Mouse (Mus musculus) neural tube, embryonic 14.5 days (tissue): ENCODE results near the gene Mamdc2. TPM values are rescaled to one million over a fixed set of nuclear protein-coding genes. Genes with fewer than 3 reads are reported as not detected.

ENCODE experiments used
- ATAC-seq: fragments of 200-750 bp; cut with Nextera tagmentation; 2 replicates; pipeline ENCODE4 v1.8.0; 2017; ENCODE audit warnings: low read depth, mild to moderate bottlenecking, moderate TSS enrichment, moderate library complexity
- H3K27ac ChIP-seq: fragments of 300-500 bp; sonication (generic); 2 replicates; pipeline ENCODE4 v1.5.1; 2014; ENCODE audit warnings: low read depth, mild to moderate bottlenecking, control low read depth, low read length, moderate library complexity, mixed read lengths
- H3K27me3 ChIP-seq: fragments of 300-500 bp; sonication (generic); 2 replicates; pipeline ENCODE4 v1.6.1; 2014; ENCODE audit warnings: low read length; ENCODE audit not compliant: control insufficient read depth, insufficient read depth
- H3K36me3 ChIP-seq: fragments of 300-500 bp; sonication (generic); 2 replicates; pipeline ENCODE4 v1.6.1; 2014; ENCODE audit warnings: low read length, mixed read lengths; ENCODE audit not compliant: control insufficient read depth, insufficient read depth
- H3K4me1 ChIP-seq: fragments of 300-500 bp; sonication (generic); 2 replicates; pipeline ENCODE4 v1.6.1; 2014; ENCODE audit warnings: low read length; ENCODE audit not compliant: control insufficient read depth, insufficient read depth
- H3K4me2 ChIP-seq: fragments of 300-500 bp; sonication (generic); 2 replicates; pipeline ENCODE4 v1.6.1; 2014; ENCODE audit warnings: mild to moderate bottlenecking, low read depth, low read length, control low read depth
- H3K4me3 ChIP-seq: fragments of 300-500 bp; sonication (generic); 2 replicates; pipeline ENCODE4 v1.5.1; 2014; ENCODE audit warnings: low read depth, low read length, control low read depth, mixed read lengths
- H3K9ac ChIP-seq: fragments of 300-500 bp; sonication (generic); replicated peaks from 2 replicates; pipeline ENCODE4 v1.6.1; 2014; ENCODE audit warnings: low read depth, mild to moderate bottlenecking, control low read depth, low read length, mixed read lengths
- H3K9me3 ChIP-seq: fragments of 300-500 bp; sonication (generic); 2 replicates; pipeline ENCODE4 v1.6.1; 2016; ENCODE audit warnings: low read length; ENCODE audit not compliant: control insufficient read depth
- WGBS: fragments of 180-500 bp; shearing (Covaris S2); extraction: QIAGEN DNeasy Blood & Tissue Kit; methylation state at CpG from one replicate; pipeline ENCODE4 v1.1.7; 2014; 5-methylcytosine and 5-hydroxymethylcytosine counted together
- polyA plus RNA-seq: library from polyadenylated mRNA; unstranded; fragments of >200 nt; fragmentation: Nextera tagmentation; extraction: Ambion mirVana; gene quantifications from 2 replicates; pipeline ENCODE4 v1.2.1, GENCODE M21; 2014

The Mamdc2 gene
- polyA plus RNA-seq, 1 experiment from 2014 or later, result 1.1 TPM

DNA sequence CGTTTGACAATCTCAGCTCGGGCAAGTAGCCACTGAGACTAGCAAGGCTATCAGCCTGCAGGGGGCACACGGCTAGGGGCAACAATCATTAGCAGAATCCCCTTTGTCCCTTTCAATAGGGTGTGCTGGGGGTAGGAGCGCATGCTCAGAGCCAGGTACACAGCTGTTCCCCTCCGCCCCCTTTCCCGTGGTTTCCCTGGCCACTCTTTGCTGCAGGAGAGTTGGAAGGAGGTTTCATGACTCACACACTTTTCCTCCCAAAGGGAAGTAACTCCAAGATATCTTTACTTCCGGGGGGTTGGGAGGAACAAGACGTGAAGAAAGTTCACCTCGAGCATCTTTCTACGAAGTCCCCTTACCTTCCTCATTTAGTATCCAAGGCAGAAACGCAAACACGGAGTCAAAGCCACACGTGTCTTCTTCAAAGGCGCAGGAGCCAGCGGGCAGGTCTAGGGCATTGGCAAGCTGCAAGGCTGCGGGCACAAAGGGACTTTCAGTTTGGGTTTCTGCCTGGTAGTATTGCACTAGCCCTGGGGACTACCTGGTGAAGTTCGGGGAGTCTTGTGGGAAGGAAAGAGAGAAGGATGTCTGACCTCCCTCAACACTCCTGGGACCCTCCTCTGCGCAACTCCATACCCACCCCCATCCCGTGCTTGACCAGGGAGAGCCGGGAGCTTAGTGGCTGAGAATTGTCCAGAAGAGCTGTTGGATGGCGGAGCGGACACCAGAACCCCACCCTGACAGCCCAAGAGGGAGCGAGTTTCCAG is 838 bp downstream of the Mamdc2 start:
- no peak overlapping the region for H3K27ac ChIP-seq
- peaks cover 7% of the 10 kb centered on the region; the same call in 1 of the 2 replicates for H3K4me1 ChIP-seq
- H3K27me3 ChIP-seq, result 0 out of 2 replicates have a peak, but pooled peaks cover 2% of the 10 kb centered on the region
- 0 out of 2 replicates have a peak overlapping the region, but pooled peaks have one; percentile 8 for H3K9ac ChIP-seq
- H3K4me3 ChIP-seq, result peak overlapping the region; percentile 30
- H3K9me3 ChIP-seq, result no peaks in the 10 kb centered on the region
- WGBS, result 1% methylated on average over 23 of the region's 23 CpGs
- ATAC-seq, result peak; percentile 55; the same call in 1 of the 2 replicates
- no peaks in the 10 kb centered on the region for H3K36me3 ChIP-seq
- peak overlapping the region; percentile 81 for H3K4me2 ChIP-seq

DNA sequence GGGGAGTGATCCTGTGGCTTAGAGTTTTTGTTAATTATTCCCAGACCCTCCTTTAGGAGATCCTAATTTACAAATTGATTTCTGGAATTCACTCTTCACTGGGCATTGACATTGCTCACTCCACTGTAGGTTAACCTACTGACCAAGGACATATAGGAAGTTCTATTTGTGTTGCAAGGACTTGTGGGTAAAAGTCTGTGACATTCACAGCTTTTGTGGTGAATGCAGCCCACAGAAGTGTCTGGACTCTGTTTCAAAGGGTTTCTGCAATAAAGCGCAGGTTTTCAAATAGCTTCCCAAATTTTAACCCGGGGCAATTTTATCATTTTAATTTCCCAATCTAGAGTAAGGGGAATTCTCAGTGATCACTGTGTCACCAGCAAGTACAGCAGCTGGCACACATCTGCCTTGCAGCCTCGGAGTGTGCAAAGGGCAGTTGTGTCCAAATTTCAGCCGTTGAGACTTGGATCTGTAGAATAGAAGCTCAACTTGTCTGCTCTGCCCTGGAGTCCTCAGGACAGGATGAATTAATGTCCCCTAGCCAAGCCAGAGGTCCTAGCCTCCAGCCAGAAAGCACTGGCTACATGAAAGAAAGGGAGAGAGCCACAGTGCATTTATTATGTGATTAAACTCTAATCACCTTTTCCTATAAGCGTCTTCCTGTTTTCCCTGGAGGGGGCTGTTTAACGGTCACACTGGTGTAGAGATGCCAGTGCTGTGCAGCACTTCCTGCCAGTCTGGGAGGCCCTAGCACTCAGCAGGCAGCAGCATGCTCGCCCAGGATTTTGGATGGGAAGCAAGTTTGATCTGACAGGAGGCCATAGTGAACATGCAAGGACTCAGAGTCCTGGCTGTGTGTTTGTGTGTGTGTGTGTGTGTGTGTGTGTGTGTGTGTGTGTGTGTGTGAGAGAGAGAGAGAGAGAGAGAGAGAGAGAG is 3.1 kb downstream of the Mamdc2 start:
- no peak overlapping the region for H3K27ac ChIP-seq
- WGBS, result 48% methylated on average over 7 of the region's 7 CpGs
- ATAC-seq, result no peak
- H3K4me1 ChIP-seq, result peaks cover 7% of the 10 kb centered on the region; the same call in 1 of the 2 replicates
- H3K4me3 ChIP-seq, result no peak overlapping the region
- H3K9me3 ChIP-seq, result no peaks in the 10 kb centered on the region
- H3K36me3 ChIP-seq, result no peaks in the 10 kb centered on the region
- H3K4me2 ChIP-seq, result no peak overlapping the region
- 0 out of 2 replicates have a peak, but pooled peaks cover 2% of the 10 kb centered on the region for H3K27me3 ChIP-seq
- no peak overlapping the region for H3K9ac ChIP-seq

DNA sequence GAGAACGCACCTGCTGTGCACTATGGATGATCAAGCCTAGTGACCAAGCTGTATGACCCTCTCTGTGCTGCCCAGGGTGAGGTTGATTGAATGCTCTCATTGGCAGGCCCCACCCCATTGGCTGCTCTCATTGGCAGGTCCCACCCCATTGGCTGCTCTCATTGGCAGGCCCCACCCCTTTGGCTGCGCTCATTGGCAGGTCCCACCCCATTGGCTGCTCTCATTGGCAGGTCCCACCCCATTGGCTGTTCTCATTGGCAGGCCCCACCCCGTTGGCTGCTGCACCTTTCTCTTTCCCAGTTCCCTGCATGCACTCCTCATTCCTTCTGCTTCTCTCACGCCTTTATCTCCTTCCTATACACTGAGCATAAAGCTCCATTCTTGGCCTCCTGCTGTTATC is 12.5 kb downstream of the Mamdc2 start:
- WGBS, result 77% methylated on average over 4 of the region's 4 CpGs

DNA sequence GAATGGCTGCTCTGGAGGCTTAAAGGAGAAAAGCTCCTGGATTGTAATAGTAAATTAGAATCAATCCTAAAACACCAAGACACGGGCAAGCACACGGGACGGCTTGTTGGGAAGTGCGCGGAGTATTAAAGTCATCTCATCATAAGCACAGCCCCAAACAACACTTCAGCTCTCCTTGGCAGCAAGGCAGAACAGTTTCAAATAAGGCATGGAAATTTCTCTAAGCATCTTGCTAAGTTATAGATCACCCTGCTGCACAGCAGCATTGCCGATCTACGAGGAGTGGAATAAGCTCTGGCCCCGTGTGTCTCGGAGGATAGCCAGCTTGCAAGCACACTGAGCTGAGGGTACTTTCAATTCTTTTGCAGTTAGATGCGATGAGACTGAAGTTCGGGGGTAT is 13.8 kb downstream of the Mamdc2 start:
- WGBS, result 85% methylated on average over 11 of the region's 11 CpGs
- Histone ChIP-seq H3K27ac (no peak overlapping the region), H3K36me3 (no peaks in the 10 kb centered on the region), H3K9ac (no peak overlapping the region), H3K4me3 (no peak overlapping the region), H3K9me3 (no peaks in the 10 kb centered on the region), H3K4me2 (no peak overlapping the region), H3K4me1 (no peaks in the 10 kb centered on the region), H3K27me3 (no peaks in the 10 kb centered on the region)
- no peak for ATAC-seq

More for the DNA sequence above, 12.5 kb downstream of the Mamdc2 start:
- H3K9me3 ChIP-seq, result no peaks in the 10 kb centered on the region
- no peak for ATAC-seq
- H3K27ac ChIP-seq, result no peak overlapping the region
- H3K4me2 ChIP-seq, result no peak overlapping the region
- H3K4me3 ChIP-seq, result no peak overlapping the region
- no peak overlapping the region for H3K9ac ChIP-seq
- no peaks in the 10 kb centered on the region for H3K27me3 ChIP-seq
- no peaks in the 10 kb centered on the region for H3K4me1 ChIP-seq
- no peaks in the 10 kb centered on the region for H3K36me3 ChIP-seq

DNA sequence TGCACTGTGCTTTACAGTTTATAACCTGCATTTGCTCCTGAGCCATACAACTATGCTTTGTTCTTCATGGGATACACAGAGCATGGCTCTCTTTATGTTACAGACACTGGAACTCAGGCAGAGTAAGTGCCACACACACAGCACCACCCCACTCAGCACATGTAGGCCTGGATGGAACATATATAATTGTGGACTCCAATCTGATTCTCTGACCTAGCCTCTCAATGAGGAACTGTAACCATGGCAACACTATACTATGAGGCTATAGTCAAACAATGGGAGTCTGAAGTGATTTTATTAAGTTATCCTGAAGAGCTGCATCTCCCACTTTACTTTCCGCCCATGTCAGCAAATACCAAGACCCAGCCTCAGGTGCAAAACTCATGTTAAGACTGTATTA is 30.6 kb downstream of the Mamdc2 start:
- no peaks in the 10 kb centered on the region for H3K4me1 ChIP-seq
- no peak overlapping the region for H3K4me3 ChIP-seq
- no peaks in the 10 kb centered on the region for H3K27me3 ChIP-seq
- ATAC-seq, result no peak
- no peak overlapping the region for H3K4me2 ChIP-seq
- H3K9ac ChIP-seq, result no peak overlapping the region
- H3K9me3 ChIP-seq, result no peaks in the 10 kb centered on the region
- H3K36me3 ChIP-seq, result no peaks in the 10 kb centered on the region
- H3K27ac ChIP-seq, result no peak overlapping the region
- WGBS, result 97% methylated on average over 1 of the region's 1 CpGs

DNA sequence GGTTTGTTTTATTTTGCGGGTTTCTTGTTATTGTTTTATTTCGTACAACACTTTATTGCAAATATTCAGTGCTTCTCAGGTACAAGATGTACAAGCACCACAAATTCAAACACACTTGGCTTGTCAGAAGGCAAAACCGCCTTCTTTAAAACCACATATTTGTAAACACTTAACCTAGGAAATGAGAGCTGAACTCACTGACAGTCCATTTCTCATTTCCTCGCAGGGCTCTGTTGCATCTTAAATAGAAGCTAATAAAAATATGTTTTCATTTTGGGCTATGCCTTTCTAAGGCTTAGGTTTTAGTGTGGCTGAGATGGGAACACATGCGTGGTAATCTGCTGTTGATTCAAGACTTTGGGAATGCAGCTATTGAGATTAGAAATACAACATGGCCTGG is 37.4 kb downstream of the Mamdc2 start:
- no peak for ATAC-seq
- Histone ChIP-seq H3K9ac (no peak overlapping the region), H3K4me2 (no peak overlapping the region), H3K4me1 (no peaks in the 10 kb centered on the region), H3K4me3 (no peak overlapping the region), H3K27ac (no peak overlapping the region), H3K9me3 (no peaks in the 10 kb centered on the region), H3K36me3 (no peaks in the 10 kb centered on the region), H3K27me3 (no peaks in the 10 kb centered on the region)
- WGBS, result 90% methylated on average over 5 of the region's 5 CpGs

DNA sequence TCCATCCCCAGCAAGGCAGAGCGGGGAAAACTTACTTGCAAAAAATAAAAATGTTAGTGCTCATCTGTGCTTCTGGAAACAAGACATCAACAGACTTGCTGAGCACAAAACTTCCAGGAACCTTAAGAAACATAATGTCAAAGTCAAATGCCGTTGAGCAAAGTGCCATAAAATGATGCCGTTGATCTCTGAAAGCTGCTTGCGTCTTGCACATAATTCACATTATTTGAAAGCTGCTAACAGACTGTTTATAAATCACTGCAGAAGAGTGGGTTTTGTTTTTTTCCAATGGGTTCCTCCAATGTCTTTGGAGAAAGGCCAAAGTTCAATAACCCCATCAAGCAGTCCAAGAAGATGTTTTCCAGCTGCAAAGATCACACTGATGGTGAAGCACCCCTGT is 37.9 kb downstream of the Mamdc2 start:
- no peak overlapping the region for H3K27ac ChIP-seq
- no peak for ATAC-seq
- H3K36me3 ChIP-seq, result no peaks in the 10 kb centered on the region
- H3K4me3 ChIP-seq, result no peak overlapping the region
- no peak overlapping the region for H3K4me2 ChIP-seq
- no peaks in the 10 kb centered on the region for H3K9me3 ChIP-seq
- H3K4me1 ChIP-seq, result no peaks in the 10 kb centered on the region
- H3K9ac ChIP-seq, result no peak overlapping the region
- WGBS, result 61% methylated on average over 4 of the region's 4 CpGs
- H3K27me3 ChIP-seq, result no peaks in the 10 kb centered on the region

DNA sequence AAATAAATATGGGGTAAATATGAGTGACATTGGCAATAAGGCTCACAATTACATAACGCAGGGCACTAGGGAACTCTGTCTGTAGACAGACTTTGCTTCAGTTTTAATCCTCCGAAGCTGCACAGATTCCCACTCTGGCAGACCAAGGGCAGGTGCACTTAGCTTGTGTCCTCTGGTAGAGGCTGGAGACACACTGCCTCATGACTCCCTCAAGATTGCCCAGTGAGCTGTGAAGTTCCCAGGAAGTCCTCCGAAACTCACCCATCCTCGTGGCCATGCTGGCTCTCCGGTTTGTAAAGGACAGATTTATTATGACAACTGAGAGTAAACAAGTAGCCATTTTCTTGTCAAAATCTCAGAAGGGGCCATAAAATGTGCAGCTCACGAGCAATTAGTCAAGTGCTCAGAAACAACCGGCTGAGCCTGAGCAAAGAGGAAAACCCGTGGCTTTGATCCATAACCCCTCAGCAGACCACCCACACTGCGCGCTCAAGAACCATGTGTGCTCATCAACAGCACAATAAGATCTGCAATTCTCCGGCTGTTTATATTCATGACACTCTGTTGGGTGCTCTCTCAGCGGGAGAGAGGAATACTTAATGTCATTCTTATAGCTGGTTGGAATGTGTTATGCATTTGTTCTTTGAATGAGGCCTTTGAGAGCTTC is 46.6 kb downstream of the Mamdc2 start:
- 14% methylated on average over 12 of the region's 12 CpGs for WGBS
- ATAC-seq, result peak; percentile 72; the same call in 1 of the 2 replicates
- Histone ChIP-seq H3K36me3 (no peaks in the 10 kb centered on the region), H3K4me2 (no peak overlapping the region), H3K9ac (no peak overlapping the region), H3K27ac (no peak overlapping the region), H3K4me3 (no peak overlapping the region), H3K9me3 (no peaks in the 10 kb centered on the region), H3K27me3 (no peaks in the 10 kb centered on the region), H3K4me1 (peaks cover 6% of the 10 kb centered on the region; the same call in 1 of the 2 replicates)
